ENCODE assay signal across 8 mouse cellular contexts in genomic region chr11:73024236-73024904, GRCm38 (mm10). TPM values are rescaled to one million over a fixed set of nuclear protein-coding genes. Genes with fewer than 3 reads are reported as not detected.
DNase-seq lines count a peak whose midpoint lies in the region; ATAC-seq and TF ChIP-seq lines count a peak whose summit lies in the region.

No protein-coding gene starts in this region.

- H3K4me1 ChIP-seq in midbrain, embryonic 13.5 days (replicated peaks), result peaks cover 29% of the 10 kb centered on the region
- H3K4me1 ChIP-seq in midbrain, embryonic 15.5 days, result peaks cover 11% of the 10 kb centered on the region
- peaks cover 0 to 15% of the 10 kb centered on the region in 2 experiments; a peak in 2 of 4 replicates for H3K4me1 ChIP-seq in liver, embryonic 14.5 days (replicated peaks; ENCODE audit: control insufficient read depth in 2 of 2, insufficient read depth in 2 of 2, low read length in 1 of 2)
- peaks cover 12% of the 10 kb centered on the region for H3K4me1 ChIP-seq in small intestine, adult 2 months (ENCODE audit: control insufficient read depth, insufficient read depth, insufficient read length, low read length)

- no peak overlapping the region for H3K27ac ChIP-seq in midbrain, embryonic 13.5 days
- H3K27ac ChIP-seq in midbrain, embryonic 15.5 days, result no peak overlapping the region
- H3K27ac ChIP-seq in liver, embryonic 14.5 days, result no peak overlapping the region
- H3K27ac ChIP-seq in small intestine, adult 2 months (ENCODE audit: insufficient read depth, low read depth, low read length), result peak overlapping the region; percentile 49

- ATAC-seq in midbrain, embryonic 13.5 days, result no peak
- ATAC-seq in midbrain, embryonic 15.5 days (replicated peaks), result no peak
- ATAC-seq in liver, embryonic 14.5 days (ENCODE audit: insufficient read depth), result peak; percentile 57

- DNase-seq in heart, postnatal 10 days, result peak; percentile 40 to 59
- peak in 1 of 3 experiments; percentile 34 for DNase-seq in liver, embryonic 14.5 days (ENCODE audit: low read depth in 3 of 3, low spot score in 3 of 3)
- no peak for DNase-seq in thymus, postnatal 36 days
- no peak for DNase-seq in gastrocnemius, postnatal 10 days
- DNase-seq in right cerebral cortex, postnatal 14 days, result no peak

- no peak for TF ChIP-seq POLR2A in small intestine, adult 2 months (IDR thresholded peaks at IDR 0.05; ENCODE audit: low read depth, low read length)

- no peaks in the 10 kb centered on the region for H3K9me3 ChIP-seq in midbrain, embryonic 13.5 days
- H3K9me3 ChIP-seq in midbrain, embryonic 15.5 days, result no peaks in the 10 kb centered on the region
- no peaks in the 10 kb centered on the region for H3K9me3 ChIP-seq in liver, embryonic 14.5 days (ENCODE audit: control insufficient read depth, low read length)

- intact Hi-C loops in heart, postnatal 10 days (cut with DNase I), result no loop called here

- H3K36me3 ChIP-seq in midbrain, embryonic 13.5 days, result no peaks in the 10 kb centered on the region
- no peaks in the 10 kb centered on the region for H3K36me3 ChIP-seq in midbrain, embryonic 15.5 days (replicated peaks)
- no peaks in the 10 kb centered on the region for H3K36me3 ChIP-seq in liver, embryonic 14.5 days (replicated peaks; ENCODE audit: control insufficient read depth, insufficient read depth, low read depth)
- no peaks in the 10 kb centered on the region for H3K36me3 ChIP-seq in small intestine, adult 2 months (ENCODE audit: control insufficient read depth, insufficient read depth, low read length)

- H3K9ac ChIP-seq in midbrain, embryonic 13.5 days (replicated peaks), result 0 out of 2 replicates have a peak overlapping the region, but pooled peaks have one; percentile 15
- no peak overlapping the region for H3K9ac ChIP-seq in midbrain, embryonic 15.5 days
- H3K9ac ChIP-seq in liver, embryonic 14.5 days (replicated peaks), result no peak overlapping the region

- 71% methylated on average over 7 of the region's 7 CpGs for WGBS in midbrain, embryonic 13.5 days
- WGBS in midbrain, embryonic 15.5 days, result 68% methylated on average over 7 of the region's 7 CpGs
- WGBS in liver, embryonic 14.5 days (ENCODE audit: insufficient replicate concordance), result 22% methylated on average over 7 of the region's 7 CpGs
- 38% methylated on average over 7 of the region's 7 CpGs for WGBS in small intestine, adult 2 months

- peaks cover 24% of the 10 kb centered on the region for H3K27me3 ChIP-seq in midbrain, embryonic 13.5 days
- H3K27me3 ChIP-seq in midbrain, embryonic 15.5 days (replicated peaks), result peaks cover 11% of the 10 kb centered on the region; the same call in 1 of the 2 replicates
- H3K27me3 ChIP-seq in liver, embryonic 14.5 days (ENCODE audit: control insufficient read depth, insufficient read depth, low read length), result peaks cover 15% of the 10 kb centered on the region
- no peaks in the 10 kb centered on the region for H3K27me3 ChIP-seq in small intestine, adult 2 months (ENCODE audit: control insufficient read depth, insufficient read depth, low read length)

- no peak for TF ChIP-seq CTCF in liver, embryonic 14.5 days (IDR thresholded peaks at IDR 0.05; ENCODE audit: low read depth)
- no peak for TF ChIP-seq CTCF in small intestine, adult 2 months (IDR thresholded peaks at IDR 0.05; ENCODE audit: extremely low read depth, insufficient read length, insufficient replicate concordance, low read depth, low read length)

- no peak overlapping the region for H3K4me2 ChIP-seq in midbrain, embryonic 13.5 days (replicated peaks)
- no peak overlapping the region for H3K4me2 ChIP-seq in midbrain, embryonic 15.5 days
- H3K4me2 ChIP-seq in liver, embryonic 14.5 days (ENCODE audit: low read depth), result no peak overlapping the region

- no peak overlapping the region for H3K4me3 ChIP-seq in midbrain, embryonic 13.5 days (replicated peaks)
- no peak overlapping the region for H3K4me3 ChIP-seq in midbrain, embryonic 15.5 days
- H3K4me3 ChIP-seq in liver, embryonic 14.5 days (ENCODE audit: insufficient read depth in 1 of 2, low read depth in 2 of 2, low read length in 2 of 2), result no peak overlapping the region
- no peak overlapping the region for H3K4me3 ChIP-seq in small intestine, adult 2 months (ENCODE audit: low read depth, low read length)

- TF ChIP-seq EP300 in liver, embryonic 14.5 days (IDR thresholded peaks at IDR 0.05; ENCODE audit: low read depth), result no peak

RNA-seq across cellular contexts. Expression of gene Camkk1, which starts 5.6 kb away (rescaled TPM):
- 17.1 and 17.5 TPM in 2 replicates for polyA plus RNA-seq in midbrain, embryonic 13.5 days (2015; fragmentation: Nextera tagmentation; extraction: Ambion mirVana)
- 29.8 and 30.6 TPM in 2 replicates for polyA plus RNA-seq in midbrain, embryonic 15.5 days (2015; fragmentation: Nextera tagmentation; extraction: Ambion mirVana)
- total RNA-seq in heart, postnatal 10 days (2021), result 1 to 10 TPM; 1.1 to 2.0 TPM
- 0.49 and 0.69 TPM in 2 replicates for polyA plus RNA-seq in liver, embryonic 14.5 days (2012; rRNA removed)
- polyA plus RNA-seq in liver, embryonic 14.5 days (2014; fragmentation: Nextera tagmentation; extraction: Ambion mirVana), result 0.19 and 0.36 TPM in 2 replicates
- polyA plus RNA-seq in small intestine, adult 2 months (2012; rRNA removed), result 2.0 and 2.6 TPM in 2 replicates
- total RNA-seq in gastrocnemius, postnatal 10 days (2021), result 1 to 10 TPM; 1.7 to 2.2 TPM

RNA-seq across cellular contexts. Expression of gene Ncbp3, which starts 23.2 kb away (rescaled TPM):
- polyA plus RNA-seq in midbrain, embryonic 13.5 days (2015; fragmentation: Nextera tagmentation; extraction: Ambion mirVana), result 13.5 and 14.2 TPM in 2 replicates
- 10.9 and 12.7 TPM in 2 replicates for polyA plus RNA-seq in midbrain, embryonic 15.5 days (2015; fragmentation: Nextera tagmentation; extraction: Ambion mirVana)
- 1 to 10 TPM; 9.0 TPM for total RNA-seq in heart, postnatal 10 days (2021)
- 1.6 and 2.4 TPM in 2 replicates for polyA plus RNA-seq in liver, embryonic 14.5 days (2012; rRNA removed)
- polyA plus RNA-seq in liver, embryonic 14.5 days (2014; fragmentation: Nextera tagmentation; extraction: Ambion mirVana), result 3.1 TPM in 2 replicates
- polyA plus RNA-seq in small intestine, adult 2 months (2012; rRNA removed), result 0.53 and 1.3 TPM in 2 replicates
- total RNA-seq in gastrocnemius, postnatal 10 days (2021), result 1 to 10 TPM; 4.6 to 6.6 TPM

RNA-seq across cellular contexts. Expression of gene P2rx1, which starts 25.5 kb away (rescaled TPM):
- polyA plus RNA-seq in midbrain, embryonic 13.5 days (2015; fragmentation: Nextera tagmentation; extraction: Ambion mirVana), result 0.41 and 0.58 TPM in 2 replicates
- 0.33 and 0.45 TPM in 2 replicates for polyA plus RNA-seq in midbrain, embryonic 15.5 days (2015; fragmentation: Nextera tagmentation; extraction: Ambion mirVana)
- total RNA-seq in heart, postnatal 10 days (2021), result under 1 TPM; 0.72 to 0.98 TPM
- 4.6 and 5.3 TPM in 2 replicates for polyA plus RNA-seq in liver, embryonic 14.5 days (2012; rRNA removed)
- 6.8 and 9.0 TPM in 2 replicates for polyA plus RNA-seq in liver, embryonic 14.5 days (2014; fragmentation: Nextera tagmentation; extraction: Ambion mirVana)
- polyA plus RNA-seq in small intestine, adult 2 months (2012; rRNA removed), result 12.6 and 25.1 TPM in 2 replicates
- 1 to 10 TPM in 1 of 2 experiments, under 1 TPM in 1; 0.85 to 1.2 TPM for total RNA-seq in gastrocnemius, postnatal 10 days (2021)

Comparison
In these comparisons a context has a peak if more than half of its experiments do, and no peak if none do; other contexts are left out.
1. DNase-seq: peak in heart, postnatal 10 days (2 of 2); none in thymus, postnatal 36 days (0 of 2), gastrocnemius, postnatal 10 days (single experiment) and right cerebral cortex, postnatal 14 days (single experiment).